In the genomic region with DNA sequence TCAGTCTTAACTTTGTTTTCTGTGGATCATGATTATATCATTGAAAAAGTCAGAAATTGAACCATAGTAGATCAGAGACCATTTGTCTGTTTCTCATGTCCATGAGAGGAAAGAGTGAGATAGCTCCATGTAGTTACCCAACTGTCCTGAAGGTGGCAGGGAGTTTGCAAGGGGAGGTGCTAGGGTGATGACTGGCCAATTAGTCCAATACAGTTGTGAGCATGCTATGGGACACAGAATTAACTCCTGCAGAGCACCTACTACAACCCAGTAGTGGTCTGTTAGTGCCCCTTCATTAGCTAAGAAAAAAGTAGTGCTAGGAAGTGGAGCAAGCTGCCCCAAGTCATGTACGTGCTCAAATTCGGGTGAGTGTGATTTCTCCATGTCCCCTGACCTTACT, we compare ENCODE assay signal across 13 mouse cellular contexts.
DNase-seq lines count a peak whose midpoint lies in the region; ATAC-seq and TF ChIP-seq lines count a peak whose summit lies in the region.
"Had no signal": no experiment of that assay in that cellular context is flagged by ENCODE, and none has a peak within 500 bp of the region (broad histone marks: within the 10 kb centered on the region; RNA-seq: fewer than 3 reads in every experiment).

No protein-coding gene starts in this region.

- H3K9ac ChIP-seq in intestine, postnatal 0 days (ENCODE audit: low read depth, low read length), result no peak overlapping the region
- H3K9ac ChIP-seq in intestine, embryonic 15.5 days, result no peak overlapping the region
- no peak overlapping the region for H3K9ac ChIP-seq in ES-Bruce4 (ENCODE audit: low read depth, poor library complexity, severe bottlenecking)
- no peak overlapping the region for H3K9ac ChIP-seq in midbrain, embryonic 13.5 days (replicated peaks)

- peak; percentile 27 for DNase-seq in 3T3-L1 (ENCODE audit: low read depth, low spot score)
- DNase-seq: adrenal gland, adult 8-10 months; gastrocnemius, postnatal 10 days; lung, adult 18-20 months; right cerebral cortex, postnatal 25 days had no signal

- ATAC-seq in intestine, postnatal 0 days, result no peak
- no peak for ATAC-seq in intestine, embryonic 15.5 days
- peak; percentile 50 to 59; a peak in 3 of 4 replicates for ATAC-seq in hematopoietic stem cell, adult 5-6 weeks (replicated peaks in 1 of 2; ENCODE audit: insufficient read depth in 1 of 2, low FRiP score in 2 of 2, low TSS enrichment in 1 of 2, low read depth in 1 of 2, poor library complexity in 2 of 2, severe bottlenecking in 2 of 2)
- ATAC-seq in activated CD4-positive, CD25-positive, alpha-beta regulatory T cell, adult 4 months, result no peak
- ATAC-seq in midbrain, embryonic 13.5 days, result no peak
- ATAC-seq: inflammation-experienced regulatory T-cells, adult 6 months had no signal

- no peak for TF ChIP-seq POLR2A in ES-Bruce4 (IDR thresholded peaks at IDR 0.05; ENCODE audit: insufficient read depth, low read length)

- 78% methylated on average over 2 of the region's 2 CpGs for WGBS in intestine, postnatal 0 days
- 83% methylated on average over 2 of the region's 2 CpGs for whole genome bisulfite sequencing in intestine, embryonic 15.5 days
- WGBS in midbrain, embryonic 13.5 days, result 80% methylated on average over 2 of the region's 2 CpGs

- no peaks in the 10 kb centered on the region for H3K36me3 ChIP-seq in intestine, postnatal 0 days (ENCODE audit: control insufficient read depth, insufficient read depth)
- H3K36me3 ChIP-seq in intestine, embryonic 15.5 days, result 0 out of 2 replicates have a peak, but pooled peaks cover 4% of the 10 kb centered on the region
- H3K36me3 ChIP-seq in ES-Bruce4 (ENCODE audit: control insufficient read depth, insufficient read depth, low read length, poor library complexity, severe bottlenecking), result no peaks in the 10 kb centered on the region
- peaks cover 11% of the 10 kb centered on the region for H3K36me3 ChIP-seq in midbrain, embryonic 13.5 days

- TF ChIP-seq CTCF in intestine, postnatal 0 days (IDR thresholded peaks at IDR 0.05; ENCODE audit: low read depth), result peak; percentile 38
- TF ChIP-seq CTCF in ES-Bruce4 (IDR thresholded peaks at IDR 0.05; ENCODE audit: low read depth, low read length), result peak; percentile 2

- H3K4me1 ChIP-seq in intestine, postnatal 0 days (replicated peaks; ENCODE audit: control insufficient read depth, insufficient read depth, low read length), result no peaks in the 10 kb centered on the region
- H3K4me1 ChIP-seq in intestine, embryonic 15.5 days (replicated peaks), result no peaks in the 10 kb centered on the region
- H3K4me1 ChIP-seq in ES-Bruce4 (ENCODE audit: control insufficient read depth, insufficient read depth, low read length), result no peaks in the 10 kb centered on the region
- no peaks in the 10 kb centered on the region for H3K4me1 ChIP-seq in midbrain, embryonic 13.5 days (replicated peaks)

- no peaks in the 10 kb centered on the region for H3K9me3 ChIP-seq in intestine, postnatal 0 days (ENCODE audit: control insufficient read depth)
- H3K9me3 ChIP-seq in intestine, embryonic 15.5 days, result no peaks in the 10 kb centered on the region
- H3K9me3 ChIP-seq in ES-Bruce4 (replicated peaks; ENCODE audit: control insufficient read depth, insufficient read depth, low read length, poor library complexity, severe bottlenecking), result no peaks in the 10 kb centered on the region
- H3K9me3 ChIP-seq in midbrain, embryonic 13.5 days, result no peaks in the 10 kb centered on the region

- H3K27ac ChIP-seq in intestine, postnatal 0 days (ENCODE audit: low read depth, low read length), result no peak overlapping the region
- H3K27ac ChIP-seq in intestine, embryonic 15.5 days, result no peak overlapping the region
- H3K27ac ChIP-seq in ES-Bruce4 (ENCODE audit: insufficient read depth, low read length), result no peak overlapping the region
- H3K27ac ChIP-seq in midbrain, embryonic 13.5 days, result no peak overlapping the region

- no peak overlapping the region for H3K4me3 ChIP-seq in intestine, postnatal 0 days (ENCODE audit: low read depth, low read length)
- no peak overlapping the region for H3K4me3 ChIP-seq in intestine, embryonic 15.5 days (replicated peaks)
- H3K4me3 ChIP-seq in ES-Bruce4 (ENCODE audit: low read depth, low read length), result no peak overlapping the region
- H3K4me3 ChIP-seq in midbrain, embryonic 13.5 days (replicated peaks), result no peak overlapping the region
- H3K4me3 ChIP-seq: erythroblast, embryonic 14.5 days had no signal

- TF ChIP-seq EP300 in ES-Bruce4 (IDR thresholded peaks at IDR 0.05; ENCODE audit: insufficient read depth, low read depth, low read length), result no peak

- H3K27me3 ChIP-seq in intestine, postnatal 0 days (replicated peaks; ENCODE audit: control insufficient read depth, insufficient read depth, low read length), result no peaks in the 10 kb centered on the region
- H3K27me3 ChIP-seq in intestine, embryonic 15.5 days (replicated peaks), result no peaks in the 10 kb centered on the region
- no peaks in the 10 kb centered on the region for H3K27me3 ChIP-seq in ES-Bruce4 (ENCODE audit: control insufficient read depth, insufficient read depth, low read length, poor library complexity, severe bottlenecking)
- no peaks in the 10 kb centered on the region for H3K27me3 ChIP-seq in midbrain, embryonic 13.5 days

- H3K4me2 ChIP-seq in intestine, postnatal 0 days (replicated peaks; ENCODE audit: low read depth), result no peak overlapping the region
- H3K4me2 ChIP-seq in intestine, embryonic 15.5 days (replicated peaks), result no peak overlapping the region
- H3K4me2 ChIP-seq in midbrain, embryonic 13.5 days (replicated peaks), result no peak overlapping the region

Comparison
In these comparisons a context has a peak if more than half of its experiments do, and no peak if none do; other contexts are left out.
1. ATAC-seq: peak in hematopoietic stem cell, adult 5-6 weeks (2 of 2); none in intestine, postnatal 0 days (single experiment), intestine, embryonic 15.5 days (single experiment), activated CD4-positive, CD25-positive, alpha-beta regulatory T cell, adult 4 months (single experiment) and midbrain, embryonic 13.5 days (single experiment).